Mouse (Mus musculus) midbrain, embryonic 13.5 days (tissue): ENCODE measurements around the gene Robo1. TPM values are rescaled to one million over a fixed set of nuclear protein-coding genes. Genes with fewer than 3 reads are reported as not detected.

ENCODE experiments used
- ATAC-seq: fragments of 200-750 bp; cut with Nextera tagmentation; 2 replicates; pipeline ENCODE4 v1.8.0; 2017; ENCODE audit warnings: mild to moderate bottlenecking, moderate TSS enrichment, moderate library complexity
- H3K27ac ChIP-seq: fragments of 300-500 bp; sonication (generic); 2 replicates; pipeline ENCODE4 v1.5.1; 2015; ENCODE audit warnings: inconsistent platforms, mild to moderate bottlenecking, moderate library complexity
- H3K27me3 ChIP-seq: fragments of 300-500 bp; sonication (generic); 2 replicates; pipeline ENCODE4 v1.6.1; 2015; ENCODE audit warnings: mild to moderate bottlenecking, inconsistent platforms
- H3K36me3 ChIP-seq: fragments of 300-500 bp; sonication (generic); 2 replicates; pipeline ENCODE4 v1.6.1; 2015; ENCODE audit warnings: mild to moderate bottlenecking, inconsistent platforms
- H3K4me1 ChIP-seq: fragments of 300-500 bp; sonication (generic); replicated peaks from 2 replicates; pipeline ENCODE4 v1.6.1; 2015; ENCODE audit warnings: inconsistent platforms
- H3K4me2 ChIP-seq: fragments of 300-500 bp; sonication (generic); replicated peaks from 2 replicates; pipeline ENCODE4 v1.6.1; 2015; ENCODE audit warnings: moderate library complexity, mild to moderate bottlenecking, inconsistent platforms
- H3K4me3 ChIP-seq: fragments of 300-500 bp; sonication (generic); replicated peaks from 2 replicates; pipeline ENCODE4 v1.5.1; 2015; ENCODE audit warnings: mild to moderate bottlenecking, inconsistent platforms
- H3K9ac ChIP-seq: fragments of 300-500 bp; sonication (generic); replicated peaks from 2 replicates; pipeline ENCODE4 v1.6.1; 2015; ENCODE audit warnings: mild to moderate bottlenecking, inconsistent platforms
- H3K9me3 ChIP-seq: fragments of 300-500 bp; sonication (generic); 2 replicates; pipeline ENCODE4 v1.6.1; 2016; ENCODE audit warnings: mild to moderate bottlenecking, inconsistent platforms
- WGBS: fragments of 180-500 bp; shearing (Covaris S2); methylation state at CpG from one replicate; pipeline ENCODE4 v1.1.7; 2015; 5-methylcytosine and 5-hydroxymethylcytosine counted together
- polyA plus RNA-seq: library from polyadenylated mRNA; unstranded; fragments of >200 nt; fragmentation: Nextera tagmentation; extraction: Ambion mirVana; gene quantifications from 2 replicates; pipeline ENCODE4 v1.2.1, GENCODE M21; 2015

The Robo1 gene
- polyA plus RNA-seq, 1 experiment from 2014 or later, result 81.1 TPM

- no peaks in the 10 kb centered on the region for H3K9me3 ChIP-seq
- no peaks in the 10 kb centered on the region for H3K27me3 ChIP-seq
- 17% methylated on average over 4 of the region's 4 CpGs for WGBS
- no peak for ATAC-seq
- H3K9ac ChIP-seq, result peak overlapping the region; percentile 83
- H3K4me2 ChIP-seq, result peak overlapping the region; percentile 71
- no peaks in the 10 kb centered on the region for H3K36me3 ChIP-seq
- peak overlapping the region; percentile 76 for H3K4me3 ChIP-seq
- H3K4me1 ChIP-seq, result peaks cover 51% of the 10 kb centered on the region
- H3K27ac ChIP-seq, result no peak overlapping the region
These were observed 356.7 kb downstream of the Robo1 start for GRCm38 (mm10) chr16:72664806-72665205.

GRCm38 (mm10) chr16:72665454-72665853, 357.3 kb downstream of the Robo1 start:
- H3K4me3 ChIP-seq, result peak overlapping the region; percentile 76
- H3K9me3 ChIP-seq, result no peaks in the 10 kb centered on the region
- H3K4me1 ChIP-seq, result peaks cover 58% of the 10 kb centered on the region
- 43% methylated on average over 5 of the region's 5 CpGs for WGBS
- no peak for ATAC-seq
- no peak overlapping the region for H3K27ac ChIP-seq
- peak overlapping the region; percentile 42 for H3K9ac ChIP-seq
- no peaks in the 10 kb centered on the region for H3K27me3 ChIP-seq
- H3K4me2 ChIP-seq, result peak overlapping the region; percentile 71
- H3K36me3 ChIP-seq, result no peaks in the 10 kb centered on the region

GRCm38 (mm10) chr16:72670240-72671038, 362.3 kb downstream of the Robo1 start:
- peaks cover 49% of the 10 kb centered on the region for H3K4me1 ChIP-seq
- no peaks in the 10 kb centered on the region for H3K27me3 ChIP-seq
- H3K4me2 ChIP-seq, result peak overlapping the region; percentile 25
- H3K9me3 ChIP-seq, result no peaks in the 10 kb centered on the region
- 29% methylated on average over 6 of the region's 6 CpGs for WGBS
- ATAC-seq, result peak; percentile 77
- 0 out of 2 replicates have a peak overlapping the region, but pooled peaks have one; percentile 17 for H3K27ac ChIP-seq
- H3K9ac ChIP-seq, result no peak overlapping the region
- no peak overlapping the region for H3K4me3 ChIP-seq
- H3K36me3 ChIP-seq, result no peaks in the 10 kb centered on the region

DNA sequence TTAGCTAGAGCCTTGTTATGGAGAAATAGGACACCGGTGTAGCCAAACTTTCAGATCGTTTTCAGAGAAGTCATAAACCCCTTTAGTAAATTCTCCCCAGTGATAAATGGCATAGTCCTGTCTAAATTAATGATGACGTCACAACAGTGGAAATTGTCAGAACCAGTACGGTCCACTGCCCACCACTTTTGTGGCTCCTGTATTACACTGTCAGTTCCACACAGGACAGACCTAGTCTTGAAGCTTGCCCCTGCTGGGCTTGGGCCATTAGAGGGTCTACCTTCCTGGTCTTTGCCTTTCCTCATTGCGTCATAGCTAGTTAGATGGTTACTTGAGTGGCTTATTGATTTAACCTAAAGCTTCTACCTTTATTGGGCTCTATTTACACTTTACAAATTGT, 369.1 kb downstream of the Robo1 start:
- H3K36me3 ChIP-seq, result no peaks in the 10 kb centered on the region
- peak overlapping the region; percentile 65 for H3K27ac ChIP-seq
- ATAC-seq, result no peak
- H3K4me1 ChIP-seq, result peaks cover 48% of the 10 kb centered on the region
- 69% methylated on average over 5 of the region's 5 CpGs for WGBS
- no peak overlapping the region for H3K4me2 ChIP-seq
- H3K4me3 ChIP-seq, result no peak overlapping the region
- no peaks in the 10 kb centered on the region for H3K9me3 ChIP-seq
- H3K9ac ChIP-seq, result no peak overlapping the region
- no peaks in the 10 kb centered on the region for H3K27me3 ChIP-seq

GRCm38 (mm10) chr16:72678450-72678849, 370.3 kb downstream of the Robo1 start:
- Histone ChIP-seq H3K27ac (peak overlapping the region; percentile 80), H3K4me2 (peak overlapping the region; percentile 34), H3K27me3 (no peaks in the 10 kb centered on the region), H3K36me3 (no peaks in the 10 kb centered on the region), H3K9me3 (no peaks in the 10 kb centered on the region), H3K4me3 (0 out of 2 replicates have a peak overlapping the region, but pooled peaks have one; percentile 1), H3K9ac (no peak overlapping the region), H3K4me1 (peaks cover 46% of the 10 kb centered on the region)
- WGBS, result 9% methylated on average over 13 of the region's 13 CpGs
- peak; percentile 70 for ATAC-seq

- 0 out of 2 replicates have a peak, but pooled peaks have one; percentile 19 for ATAC-seq
- Histone ChIP-seq H3K4me1 (peaks cover 50% of the 10 kb centered on the region), H3K4me3 (no peak overlapping the region), H3K27ac (peak overlapping the region; percentile 80), H3K9me3 (no peaks in the 10 kb centered on the region), H3K9ac (no peak overlapping the region), H3K27me3 (no peaks in the 10 kb centered on the region), H3K36me3 (no peaks in the 10 kb centered on the region), H3K4me2 (peak overlapping the region; percentile 34)
- 57% methylated on average over 11 of the region's 11 CpGs for WGBS
These were observed 370.9 kb downstream of the Robo1 start for GRCm38 (mm10) chr16:72678947-72679558.

DNA sequence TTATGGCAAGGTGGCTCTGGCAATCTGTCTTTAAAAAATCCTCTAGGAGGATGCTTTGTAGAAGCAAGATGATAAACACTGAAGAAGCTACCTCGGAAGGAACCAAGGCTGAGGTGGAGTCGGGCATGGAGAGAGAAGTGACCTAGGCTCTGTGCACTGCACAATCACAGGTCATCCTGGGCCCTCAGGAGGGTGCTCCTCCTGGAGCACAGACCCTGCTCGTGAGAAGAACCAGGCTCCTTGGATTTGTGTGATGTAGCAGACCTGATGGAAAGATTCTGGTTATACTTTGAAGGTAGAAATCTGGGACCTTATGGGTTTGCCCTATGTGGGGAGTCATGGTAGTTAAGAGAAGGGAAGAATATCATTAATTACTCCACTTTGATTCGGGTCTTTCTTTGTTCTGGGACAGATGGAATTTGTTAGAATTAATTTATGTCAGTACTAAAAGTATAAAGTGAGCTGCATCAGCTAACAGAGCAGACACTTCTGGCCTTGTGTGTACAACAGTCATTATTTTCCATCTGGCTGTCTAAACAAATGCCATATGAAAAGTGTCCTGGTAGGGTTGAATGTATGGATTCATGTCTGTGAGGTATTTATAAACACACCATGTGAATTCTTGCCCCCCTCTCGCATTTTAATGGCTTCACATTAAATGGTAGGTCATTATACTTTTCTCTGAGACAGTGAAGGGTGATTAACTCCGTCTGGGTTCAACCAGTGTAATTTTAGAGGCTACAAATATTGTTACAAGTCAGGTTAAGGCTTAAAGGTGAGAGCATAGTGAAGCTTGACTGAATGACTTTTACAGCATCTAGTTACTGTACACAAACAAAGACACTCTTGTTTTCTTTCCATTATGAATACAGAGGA, 377.7 kb downstream of the Robo1 start:
- no peak for ATAC-seq
- H3K36me3 ChIP-seq, result no peaks in the 10 kb centered on the region
- no peak overlapping the region for H3K4me2 ChIP-seq
- 77% methylated on average over 6 of the region's 6 CpGs for WGBS
- H3K4me1 ChIP-seq, result peaks cover 44% of the 10 kb centered on the region
- H3K9me3 ChIP-seq, result no peaks in the 10 kb centered on the region
- H3K4me3 ChIP-seq, result no peak overlapping the region
- no peak overlapping the region for H3K27ac ChIP-seq
- H3K9ac ChIP-seq, result no peak overlapping the region
- no peaks in the 10 kb centered on the region for H3K27me3 ChIP-seq

- no peak overlapping the region for H3K4me2 ChIP-seq
- no peak overlapping the region for H3K9ac ChIP-seq
- no peaks in the 10 kb centered on the region for H3K36me3 ChIP-seq
- H3K27me3 ChIP-seq, result no peaks in the 10 kb centered on the region
- peaks cover 44% of the 10 kb centered on the region for H3K4me1 ChIP-seq
- WGBS, result 81% methylated on average over 11 of the region's 11 CpGs
- no peak overlapping the region for H3K4me3 ChIP-seq
- H3K27ac ChIP-seq, result no peak overlapping the region
- no peak for ATAC-seq
- H3K9me3 ChIP-seq, result no peaks in the 10 kb centered on the region
These were observed 378.5 kb downstream of the Robo1 start for GRCm38 (mm10) chr16:72686480-72687053.

DNA sequence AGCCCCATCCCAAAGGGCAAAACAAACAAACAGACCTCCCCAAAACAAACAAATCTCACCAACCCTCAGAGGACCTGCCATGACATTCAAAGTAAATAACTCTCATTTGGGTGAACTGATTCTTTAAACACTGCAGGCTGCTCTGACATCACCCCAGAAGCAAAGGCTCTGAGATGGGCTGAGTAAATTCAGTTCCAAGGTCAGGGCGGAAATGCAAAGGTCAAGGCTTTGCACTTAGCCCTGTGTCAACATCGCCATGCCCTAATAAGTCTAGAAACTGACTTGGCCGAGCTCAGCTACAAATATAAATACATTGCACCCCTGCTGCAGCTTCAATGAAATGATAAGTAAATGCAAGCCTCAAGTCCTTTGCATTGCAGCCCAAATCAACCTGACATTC, 379.5 kb downstream of the Robo1 start:
- Histone ChIP-seq H3K4me3 (no peak overlapping the region), H3K36me3 (no peaks in the 10 kb centered on the region), H3K27ac (no peak overlapping the region), H3K4me1 (peaks cover 53% of the 10 kb centered on the region), H3K9ac (no peak overlapping the region), H3K9me3 (no peaks in the 10 kb centered on the region), H3K27me3 (no peaks in the 10 kb centered on the region), H3K4me2 (no peak overlapping the region)
- no peak for ATAC-seq
- 48% methylated on average over 3 of the region's 3 CpGs for WGBS

DNA sequence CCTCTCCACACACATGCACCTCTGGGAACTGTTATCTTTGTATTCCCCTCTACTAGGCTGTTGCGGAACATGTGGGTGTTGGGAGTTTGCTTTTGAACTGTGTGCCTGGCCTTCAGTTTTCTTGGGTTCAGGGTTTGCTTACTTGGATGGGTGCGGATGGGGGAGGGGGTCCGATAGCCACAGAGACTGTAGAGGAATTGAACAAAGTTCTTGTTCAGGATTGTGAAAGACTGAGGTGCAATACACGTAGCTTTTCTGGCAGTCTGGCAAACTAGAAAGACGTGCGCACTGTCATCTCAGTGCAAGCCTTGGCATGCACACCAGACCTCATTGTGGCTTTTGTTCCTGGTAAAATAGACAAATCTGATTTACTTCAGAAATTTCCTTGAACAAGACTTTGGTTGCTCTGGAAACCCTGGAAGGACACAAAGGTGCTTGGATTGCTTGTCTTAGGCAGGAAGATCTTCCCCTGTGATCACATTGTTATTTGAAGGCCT, 380.1 kb downstream of the Robo1 start:
- no peak overlapping the region for H3K27ac ChIP-seq
- ATAC-seq, result no peak

DNA sequence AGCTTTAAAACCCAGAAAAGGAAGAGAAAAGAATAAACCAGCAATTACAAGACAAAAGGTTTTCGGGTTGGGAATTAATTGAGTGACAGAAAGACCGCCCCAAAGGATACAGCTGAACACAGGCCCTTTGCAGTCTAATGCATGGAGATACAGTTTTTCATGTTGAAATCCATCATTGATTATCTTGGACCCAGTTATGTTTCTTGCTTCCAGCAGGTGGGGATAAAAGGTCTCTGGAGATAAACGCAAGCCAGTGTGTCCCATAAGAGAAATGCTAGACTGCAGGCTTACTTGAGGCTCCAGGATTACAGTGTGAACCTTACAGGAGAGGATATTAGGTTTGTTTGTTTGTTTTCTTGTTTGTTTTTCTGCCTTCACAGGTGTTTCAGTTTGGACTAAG, 383.8 kb downstream of the Robo1 start:
- no peak overlapping the region for H3K9ac ChIP-seq
- H3K27ac ChIP-seq, result peak overlapping the region; percentile 76
- H3K36me3 ChIP-seq, result no peaks in the 10 kb centered on the region
- ATAC-seq, result peak; percentile 37; the same call in 1 of the 2 replicates
- H3K4me1 ChIP-seq, result peaks cover 59% of the 10 kb centered on the region
- no peak overlapping the region for H3K4me2 ChIP-seq
- WGBS, result 17% methylated on average over 3 of the region's 3 CpGs
- H3K9me3 ChIP-seq, result no peaks in the 10 kb centered on the region
- H3K4me3 ChIP-seq, result no peak overlapping the region
- no peaks in the 10 kb centered on the region for H3K27me3 ChIP-seq

More for the DNA sequence above, 380.1 kb downstream of the Robo1 start:
- H3K36me3 ChIP-seq, result no peaks in the 10 kb centered on the region
- no peak overlapping the region for H3K9ac ChIP-seq
- WGBS, result 63% methylated on average over 6 of the region's 6 CpGs
- peaks cover 59% of the 10 kb centered on the region for H3K4me1 ChIP-seq
- H3K4me2 ChIP-seq, result no peak overlapping the region
- no peaks in the 10 kb centered on the region for H3K27me3 ChIP-seq
- no peaks in the 10 kb centered on the region for H3K9me3 ChIP-seq
- H3K4me3 ChIP-seq, result no peak overlapping the region
